Mouse (Mus musculus) midbrain, embryonic 15.5 days (tissue): ENCODE results near the gene Mrtfb. TPM values are rescaled to one million over a fixed set of nuclear protein-coding genes. Genes with fewer than 3 reads are reported as not detected.

Experiments
- ATAC-seq: fragments of 200-750 bp; cut with Nextera tagmentation; replicated peaks from 2 replicates; pipeline ENCODE4 v1.8.0; 2017; ENCODE audit warnings: moderate TSS enrichment
- H3K27ac ChIP-seq: fragments of 300-500 bp; sonication (generic); 2 replicates; pipeline ENCODE4 v1.5.1; 2015; ENCODE audit warnings: mild to moderate bottlenecking, inconsistent platforms
- H3K27me3 ChIP-seq: fragments of 300-500 bp; sonication (generic); replicated peaks from 2 replicates; pipeline ENCODE4 v1.6.1; 2015; ENCODE audit warnings: inconsistent platforms
- H3K36me3 ChIP-seq: fragments of 300-500 bp; sonication (generic); replicated peaks from 2 replicates; pipeline ENCODE4 v1.6.1; 2015; ENCODE audit warnings: inconsistent platforms
- H3K4me1 ChIP-seq: fragments of 300-500 bp; sonication (generic); 2 replicates; pipeline ENCODE4 v1.6.1; 2015; ENCODE audit warnings: inconsistent platforms
- H3K4me2 ChIP-seq: fragments of 300-500 bp; sonication (generic); 2 replicates; pipeline ENCODE4 v1.6.1; 2015; ENCODE audit warnings: inconsistent platforms, mild to moderate bottlenecking, moderate library complexity
- H3K4me3 ChIP-seq: fragments of 300-500 bp; sonication (generic); 2 replicates; pipeline ENCODE4 v1.5.1; 2015; ENCODE audit warnings: mild to moderate bottlenecking, inconsistent platforms
- H3K9ac ChIP-seq: fragments of 300-500 bp; sonication (generic); 2 replicates; pipeline ENCODE4 v1.6.1; 2015; ENCODE audit warnings: mild to moderate bottlenecking, inconsistent platforms
- H3K9me3 ChIP-seq: fragments of 300-500 bp; sonication (generic); 2 replicates; pipeline ENCODE4 v1.6.1; 2016; ENCODE audit warnings: inconsistent platforms
- WGBS: fragments of 180-500 bp; shearing (Covaris S2); methylation state at CpG from one replicate; pipeline ENCODE4 v1.1.7; 2015; ENCODE audit warnings: mixed read lengths; 5-methylcytosine and 5-hydroxymethylcytosine counted together
- microRNA counts: library from miRNA; unstranded; fragments of <30 nt; microRNA quantifications from one replicate; lab custom pipeline; 2016
- microRNA-seq: library from miRNA; unstranded; fragments of <30 nt; microRNA quantifications from one replicate; pipeline ENCODE4, GENCODE M21; 2016
- polyA plus RNA-seq: library from polyadenylated mRNA; unstranded; fragments of >200 nt; fragmentation: Nextera tagmentation; extraction: Ambion mirVana; gene quantifications from 2 replicates; pipeline ENCODE4 v1.2.1, GENCODE M21; 2015

Mrtfb gene
- polyA plus RNA-seq, 1 experiment from 2014 or later = 14.0 TPM

DNA sequence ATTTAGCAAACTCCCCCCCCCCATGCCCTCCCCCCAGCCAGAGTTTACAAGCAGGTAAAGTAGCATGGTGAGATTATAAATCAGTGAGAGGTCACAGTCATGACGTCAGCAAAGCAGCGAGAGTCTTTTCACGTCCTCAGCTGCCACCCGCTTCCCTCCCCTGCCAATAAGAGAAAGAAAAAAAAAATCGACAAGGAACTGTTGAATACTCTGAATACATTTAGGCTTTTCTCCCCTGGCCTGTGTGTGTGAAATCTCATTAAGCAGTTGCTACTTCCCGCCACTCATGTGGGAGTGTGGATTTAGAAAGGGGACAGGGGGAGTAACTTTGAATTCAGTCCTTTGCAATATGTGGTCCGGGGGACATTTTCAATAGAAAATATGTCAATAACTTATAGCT is 194.6 kb downstream of the Mrtfb start:
- Histone ChIP-seq H3K4me2 (no peak overlapping the region), H3K9ac (no peak overlapping the region), H3K27me3 (peaks cover 4% of the 10 kb centered on the region), H3K27ac (no peak overlapping the region), H3K36me3 (no peaks in the 10 kb centered on the region), H3K9me3 (no peaks in the 10 kb centered on the region), H3K4me1 (peaks cover 50% of the 10 kb centered on the region), H3K4me3 (no peak overlapping the region)
- 8% methylated on average over 7 of the region's 7 CpGs for WGBS
- ATAC-seq = no peak

DNA sequence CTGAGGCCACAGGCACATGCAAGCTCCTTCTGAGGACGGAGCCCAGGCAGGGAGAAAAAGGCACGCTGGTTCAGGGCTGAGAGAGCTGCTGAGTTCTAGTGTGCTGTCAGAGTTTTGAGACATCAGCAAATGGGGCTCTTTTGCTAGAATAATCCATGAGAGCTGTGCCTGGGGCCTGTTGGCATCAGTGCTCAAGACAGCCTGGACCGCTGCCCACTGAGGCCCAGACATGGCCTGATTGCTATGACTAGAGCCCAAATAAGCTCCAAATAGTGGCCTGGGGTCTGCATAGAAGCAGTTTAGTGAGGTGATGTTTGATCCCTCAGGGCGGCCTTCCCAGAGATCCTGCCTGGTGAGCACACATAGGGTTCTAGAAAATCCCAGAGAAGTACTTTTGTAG is 195.7 kb downstream of the Mrtfb start:
- ATAC-seq = no peak
- H3K36me3 ChIP-seq = no peaks in the 10 kb centered on the region
- no peak overlapping the region for H3K27ac ChIP-seq
- H3K9ac ChIP-seq = no peak overlapping the region
- peaks cover 42% of the 10 kb centered on the region for H3K4me1 ChIP-seq
- H3K27me3 ChIP-seq = peaks cover 4% of the 10 kb centered on the region
- H3K9me3 ChIP-seq = no peaks in the 10 kb centered on the region
- no peak overlapping the region for H3K4me3 ChIP-seq
- 81% methylated on average over 4 of the region's 4 CpGs for WGBS
- no peak overlapping the region for H3K4me2 ChIP-seq

DNA sequence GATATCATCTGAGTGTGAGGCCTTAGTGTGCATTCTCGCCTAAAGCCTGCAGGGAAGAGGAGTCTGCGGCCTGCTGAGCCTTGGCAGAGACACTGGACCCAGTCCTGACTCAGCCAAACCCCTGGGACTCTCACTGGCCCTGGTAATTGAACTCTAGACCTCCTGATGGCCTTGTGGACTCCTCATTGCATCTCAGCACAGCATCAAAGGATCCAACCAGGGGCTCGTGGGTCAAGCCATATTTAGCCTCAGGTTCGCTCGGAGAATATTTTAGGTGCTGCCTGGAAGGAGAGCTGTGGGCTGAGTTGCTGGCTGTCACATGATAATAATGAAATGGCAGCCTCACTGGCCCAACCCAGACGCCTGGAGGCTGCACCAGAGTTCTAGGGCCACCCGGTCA is 196.4 kb downstream of the Mrtfb start:
- Histone ChIP-seq H3K4me2 (no peak overlapping the region), H3K9me3 (no peaks in the 10 kb centered on the region), H3K36me3 (no peaks in the 10 kb centered on the region), H3K27ac (no peak overlapping the region), H3K9ac (no peak overlapping the region), H3K4me1 (peaks cover 38% of the 10 kb centered on the region), H3K4me3 (no peak overlapping the region), H3K27me3 (peaks cover 4% of the 10 kb centered on the region)
- WGBS = 88% methylated on average over 7 of the region's 7 CpGs
- no peak for ATAC-seq

DNA sequence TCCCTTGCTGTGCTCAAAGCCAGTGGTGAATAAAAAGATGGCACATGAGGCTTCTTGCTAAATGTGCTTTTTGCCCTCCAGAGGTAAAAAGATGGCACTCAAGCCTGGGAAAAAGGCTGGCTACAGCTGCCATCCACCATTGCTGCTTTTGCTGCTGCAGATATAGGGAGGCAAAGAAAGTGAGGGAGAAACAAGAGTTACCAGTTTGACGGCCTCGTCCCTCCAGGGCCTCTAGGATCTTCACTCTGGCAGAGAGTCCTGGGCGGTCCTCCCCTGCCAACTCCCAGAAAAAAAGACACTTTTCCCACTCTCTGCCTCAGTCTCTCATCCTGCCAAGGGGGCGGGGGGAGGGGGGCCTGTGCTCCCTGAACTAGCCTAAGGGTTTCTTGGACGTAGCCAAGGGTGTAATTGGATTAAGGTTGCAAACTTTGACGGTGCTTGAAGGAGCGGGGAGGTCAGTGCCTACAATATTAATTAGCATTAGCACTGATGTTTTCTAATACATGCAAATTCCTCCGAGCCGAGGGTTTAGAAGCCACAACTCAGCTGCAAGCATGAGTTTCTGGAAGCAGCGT is 197.8 kb downstream of the Mrtfb start:
- peak; percentile 28; the same call in 1 of the 2 replicates for ATAC-seq
- H3K9ac ChIP-seq = no peak overlapping the region
- WGBS = 11% methylated on average over 10 of the region's 10 CpGs

DNA sequence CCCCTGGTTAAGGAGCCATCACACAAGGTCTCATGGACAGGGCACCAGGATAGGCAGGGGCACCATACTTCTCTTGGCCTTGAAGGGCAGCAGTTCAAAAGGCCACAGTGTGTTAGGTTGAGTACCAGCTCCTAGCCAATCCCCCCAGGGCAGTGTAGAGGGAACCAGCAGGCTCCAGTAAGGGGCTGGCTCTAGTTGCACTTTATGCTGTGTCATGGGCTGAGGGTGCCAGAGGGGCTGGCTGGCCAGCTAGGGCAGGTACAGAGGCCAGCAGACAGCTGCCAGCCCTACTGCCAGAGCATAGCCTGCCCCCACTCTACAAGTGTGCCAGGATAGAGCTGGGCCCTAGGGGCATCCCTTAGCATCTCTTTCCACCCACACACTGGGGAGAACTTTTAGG is 199.3 kb downstream of the Mrtfb start:
- no peak overlapping the region for H3K4me3 ChIP-seq
- H3K9me3 ChIP-seq = no peaks in the 10 kb centered on the region
- no peak overlapping the region for H3K9ac ChIP-seq

More for the DNA sequence above, 197.8 kb downstream of the Mrtfb start:
- H3K27me3 ChIP-seq = peaks cover 4% of the 10 kb centered on the region
- H3K36me3 ChIP-seq = no peaks in the 10 kb centered on the region
- H3K27ac ChIP-seq = no peak overlapping the region
- H3K4me2 ChIP-seq = no peak overlapping the region
- H3K4me3 ChIP-seq = no peak overlapping the region
- no peaks in the 10 kb centered on the region for H3K9me3 ChIP-seq
- peaks cover 26% of the 10 kb centered on the region for H3K4me1 ChIP-seq

DNA sequence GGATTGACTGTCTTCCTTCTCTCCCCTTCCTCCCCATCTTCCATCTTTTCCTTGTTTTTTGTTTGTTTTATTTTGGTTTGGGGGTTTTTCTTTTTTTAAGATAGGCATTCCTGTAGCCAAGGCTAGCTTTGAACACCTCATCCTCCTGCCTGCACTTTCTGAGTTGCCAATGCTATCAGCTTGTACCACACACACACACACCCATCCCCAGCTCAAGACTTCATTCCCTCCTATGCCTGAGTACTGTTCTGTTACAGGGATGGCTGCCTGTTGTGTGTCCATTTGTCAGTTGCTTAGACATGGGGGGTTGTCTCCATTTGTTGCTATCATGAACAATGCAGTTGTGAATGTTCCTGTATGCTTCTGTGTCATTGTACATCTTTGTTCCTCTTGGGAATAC is 202.3 kb downstream of the Mrtfb start:
- H3K4me2 ChIP-seq = no peak overlapping the region
- peaks cover 5% of the 10 kb centered on the region for H3K4me1 ChIP-seq
- no peaks in the 10 kb centered on the region for H3K9me3 ChIP-seq
- ATAC-seq = no peak
- H3K9ac ChIP-seq = no peak overlapping the region
- no peaks in the 10 kb centered on the region for H3K36me3 ChIP-seq
- no peaks in the 10 kb centered on the region for H3K27me3 ChIP-seq
- H3K4me3 ChIP-seq = no peak overlapping the region
- no peak overlapping the region for H3K27ac ChIP-seq

More for the DNA sequence above, 199.3 kb downstream of the Mrtfb start:
- peaks cover 4% of the 10 kb centered on the region; the same call in 1 of the 2 replicates for H3K27me3 ChIP-seq
- 0 out of 2 replicates have a peak, but pooled peaks have one; percentile 31 for ATAC-seq
- H3K4me2 ChIP-seq = no peak overlapping the region
- no peak overlapping the region for H3K27ac ChIP-seq
- peaks cover 12% of the 10 kb centered on the region for H3K4me1 ChIP-seq
- no peaks in the 10 kb centered on the region for H3K36me3 ChIP-seq

DNA sequence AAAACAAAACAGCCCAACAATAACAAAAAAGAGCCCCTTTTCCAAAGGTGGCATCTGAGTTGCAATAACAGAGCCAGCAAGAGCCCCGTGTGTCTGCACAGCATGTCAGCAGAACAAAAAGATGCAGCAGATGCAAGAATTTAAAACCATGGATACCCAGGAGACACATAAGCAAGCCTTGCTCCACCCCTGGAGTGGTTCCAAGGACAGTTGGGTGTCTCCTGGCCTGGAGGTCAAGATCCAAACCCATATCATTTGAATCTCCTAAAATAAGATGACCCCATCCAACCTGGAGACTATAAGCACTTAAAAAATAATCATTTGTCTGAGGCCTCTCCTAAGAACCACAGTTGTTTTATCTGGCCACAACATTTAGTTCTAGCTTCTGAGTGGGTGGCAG is 203.8 kb downstream of the Mrtfb start:
- Histone ChIP-seq H3K27ac (no peak overlapping the region), H3K36me3 (no peaks in the 10 kb centered on the region), H3K27me3 (no peaks in the 10 kb centered on the region), H3K4me1 (no peaks in the 10 kb centered on the region), H3K9ac (no peak overlapping the region), H3K4me3 (no peak overlapping the region), H3K9me3 (no peaks in the 10 kb centered on the region), H3K4me2 (no peak overlapping the region)
- ATAC-seq = no peak
- 43% methylated on average over 1 of the region's 1 CpGs for WGBS

DNA sequence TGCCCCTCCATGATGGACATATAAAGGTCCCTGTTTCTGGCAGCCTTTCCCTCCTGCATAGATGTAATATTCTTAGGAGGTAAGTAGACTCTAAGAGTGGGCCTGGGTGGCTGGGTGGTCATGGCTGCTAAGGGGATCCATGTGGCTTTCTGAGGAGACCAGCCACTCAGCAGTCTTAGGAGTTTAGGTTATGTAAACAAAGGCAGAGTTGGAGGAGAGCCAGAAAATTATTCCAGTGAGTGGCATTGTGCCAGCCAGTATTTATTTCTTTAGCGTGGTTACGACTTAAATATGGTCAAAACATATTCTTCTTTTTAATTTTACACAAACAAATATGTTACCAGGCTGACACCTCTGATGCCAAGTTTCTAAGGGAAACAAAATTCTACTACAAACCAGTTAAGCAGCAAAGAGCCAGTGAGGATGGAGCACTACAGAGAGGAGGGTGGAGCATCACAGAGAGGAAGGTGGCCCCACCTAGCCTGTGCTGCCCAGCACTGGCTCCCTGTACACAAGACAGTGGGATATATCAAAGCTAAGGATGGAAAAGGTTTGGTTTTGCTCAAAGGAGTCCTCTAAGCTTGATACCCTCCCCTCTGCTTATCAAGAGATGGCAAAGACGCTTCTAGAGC is 204.6 kb downstream of the Mrtfb start:
- ATAC-seq = no peak; the same call in 1 of the 2 replicates

DNA sequence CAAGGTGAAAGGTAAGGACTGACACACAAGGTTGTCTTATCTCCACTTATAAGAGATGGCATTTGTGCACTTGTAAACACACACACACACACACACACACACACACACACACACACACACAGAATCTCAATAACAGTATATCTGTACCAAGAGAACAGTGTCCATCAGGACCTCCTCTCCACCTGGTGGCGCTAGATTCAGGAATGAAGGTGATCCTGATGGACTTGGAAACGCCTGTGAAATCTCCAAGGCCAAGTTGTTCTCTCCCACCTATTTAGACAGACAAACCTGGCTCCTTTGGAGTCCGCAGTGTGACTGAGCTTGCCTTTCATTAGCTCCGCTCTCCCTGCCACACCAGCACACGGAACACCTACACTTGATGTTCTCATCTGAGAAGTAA is 208.4 kb downstream of the Mrtfb start:
- Histone ChIP-seq H3K9me3 (no peaks in the 10 kb centered on the region), H3K4me1 (no peaks in the 10 kb centered on the region), H3K4me3 (no peak overlapping the region), H3K9ac (no peak overlapping the region), H3K36me3 (no peaks in the 10 kb centered on the region), H3K27me3 (no peaks in the 10 kb centered on the region), H3K4me2 (no peak overlapping the region), H3K27ac (no peak overlapping the region)
- ATAC-seq = no peak
- WGBS = 84% methylated on average over 5 of the region's 5 CpGs

More for the DNA sequence above, 204.6 kb downstream of the Mrtfb start:
- no peaks in the 10 kb centered on the region for H3K36me3 ChIP-seq
- H3K27me3 ChIP-seq = no peaks in the 10 kb centered on the region
- WGBS = 78% methylated on average over 3 of the region's 3 CpGs
- no peaks in the 10 kb centered on the region for H3K4me1 ChIP-seq
- no peaks in the 10 kb centered on the region for H3K9me3 ChIP-seq
- H3K9ac ChIP-seq = no peak overlapping the region
- H3K27ac ChIP-seq = no peak overlapping the region
- no peak overlapping the region for H3K4me2 ChIP-seq
- no peak overlapping the region for H3K4me3 ChIP-seq

MicroRNAs encoded within 50 kb of the gene (microRNA counts, 519-probe panel; counts per million panel counts)
- microRNA mmu-miR-193b (lab: Ali Mortazavi, UCI) = 3,003 counts per million, percentile 68 among the panel's probes with 10 or more counts

Small RNA genes within 50 kb of the gene (microRNA-seq; reads per million reads assigned to microRNA genes)
- gene Mir193b (27.8 reads per million, percentile 38 among the genes with 10 or more reads in this experiment), gene Mir365-1 (not detected)

Other genes starting within 250 kb of the Mrtfb start
- gene Ercc4, start 146.8 kb upstream of the Mrtfb start, polyA plus RNA-seq = 18.2 and 18.8 TPM in 2 replicates